Mouse (Mus musculus): ENCODE data around the gene Spg20. TPM values are rescaled to one million over a fixed set of nuclear protein-coding genes. Genes with fewer than 3 reads are reported as not detected.

The Spg20 gene
- polyA plus RNA-seq, 1 experiment from 2014 or later = 27.9 TPM

DNA sequence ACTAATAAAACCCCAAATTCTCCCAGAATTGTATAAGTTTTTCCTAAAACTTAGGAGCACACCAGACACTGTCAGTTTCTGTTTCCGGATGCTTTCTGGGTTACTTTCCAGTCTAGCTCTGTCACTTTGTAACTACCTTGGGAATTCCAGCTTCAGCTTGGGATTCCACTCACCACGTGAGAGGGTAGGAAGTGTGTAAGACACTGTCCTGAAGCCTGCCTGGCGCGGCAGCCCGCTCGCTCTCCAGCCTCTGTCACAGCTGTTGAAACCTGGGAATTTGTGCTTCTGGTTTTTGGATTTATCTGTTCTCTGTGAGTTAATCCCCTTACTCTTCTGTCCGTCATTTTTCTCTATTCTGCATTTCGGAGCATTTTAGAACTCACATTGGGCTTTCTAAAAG lies 4.1 kb downstream of the Spg20 start:
- H3K27me3 ChIP-seq (replicated peaks; ENCODE audit: control insufficient read depth, insufficient read depth, low read length) = no peaks in the 10 kb centered on the region
- H3K4me1 ChIP-seq (replicated peaks; ENCODE audit: control insufficient read depth, insufficient read depth, low read length) = peaks cover 6% of the 10 kb centered on the region
- H3K9me3 ChIP-seq (ENCODE audit: control insufficient read depth) = no peaks in the 10 kb centered on the region
- H3K4me2 ChIP-seq (replicated peaks; ENCODE audit: low read depth) = no peak overlapping the region
- H3K27ac ChIP-seq (ENCODE audit: low read depth, low read length) = no peak overlapping the region
- H3K4me3 ChIP-seq (ENCODE audit: low read depth, low read length) = no peak overlapping the region
- no peak overlapping the region for H3K9ac ChIP-seq (ENCODE audit: low read depth, low read length)
- WGBS = 93% methylated on average over 8 of the region's 8 CpGs
- no peak for TF ChIP-seq CTCF (IDR thresholded peaks at IDR 0.05; ENCODE audit: low read depth)
- no peak for ATAC-seq
- H3K36me3 ChIP-seq (ENCODE audit: control insufficient read depth, insufficient read depth) = peaks cover 22% of the 10 kb centered on the region

- H3K4me3 ChIP-seq (ENCODE audit: low read depth, low read length) = no peak overlapping the region
- H3K27me3 ChIP-seq (replicated peaks; ENCODE audit: control insufficient read depth, insufficient read depth, low read length) = no peaks in the 10 kb centered on the region
- H3K27ac ChIP-seq (ENCODE audit: low read depth, low read length) = peak overlapping the region; percentile 24
- H3K4me1 ChIP-seq (replicated peaks; ENCODE audit: control insufficient read depth, insufficient read depth, low read length) = peaks cover 6% of the 10 kb centered on the region
- no peaks in the 10 kb centered on the region for H3K9me3 ChIP-seq (ENCODE audit: control insufficient read depth)
- no peak overlapping the region for H3K9ac ChIP-seq (ENCODE audit: low read depth, low read length)
- TF ChIP-seq CTCF (IDR thresholded peaks at IDR 0.05; ENCODE audit: low read depth) = no peak
- ATAC-seq = peak; percentile 80
- no peak overlapping the region for H3K4me2 ChIP-seq (replicated peaks; ENCODE audit: low read depth)
- 55% methylated on average over 6 of the region's 6 CpGs for WGBS
- peaks cover 52% of the 10 kb centered on the region for H3K36me3 ChIP-seq (ENCODE audit: control insufficient read depth, insufficient read depth)
Observed at GRCm38 (mm10) chr3:55119275-55119898, 7.5 kb downstream of the Spg20 start.

DNA sequence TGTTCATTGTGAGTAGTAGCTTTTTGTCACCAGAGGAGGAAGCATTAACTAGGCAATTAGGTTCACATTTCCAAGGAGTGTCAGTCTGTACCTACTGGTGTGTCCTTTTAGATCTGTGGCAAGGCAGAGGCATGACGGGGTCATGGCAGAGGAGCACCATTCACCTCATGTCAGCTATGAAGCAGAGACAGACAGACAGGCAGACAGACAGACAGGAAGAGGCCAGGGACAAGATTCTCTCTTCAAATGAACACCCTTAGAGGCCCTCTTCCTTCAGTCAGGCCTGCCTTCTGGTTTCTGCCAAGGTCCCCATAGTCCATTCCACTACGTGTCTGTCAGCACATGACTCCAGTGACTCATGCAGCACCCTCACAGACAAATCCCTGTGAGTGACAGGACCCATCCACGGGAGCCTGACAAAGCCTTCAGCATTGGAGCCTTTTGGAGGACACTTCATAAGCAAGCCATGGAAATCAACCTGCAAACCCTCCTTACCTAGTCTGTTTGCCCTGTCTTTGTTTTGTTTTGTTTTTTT lies 10.5 kb downstream of the Spg20 start:
- no peaks in the 10 kb centered on the region for H3K4me1 ChIP-seq (replicated peaks; ENCODE audit: control insufficient read depth, insufficient read depth, low read length)
- TF ChIP-seq CTCF (IDR thresholded peaks at IDR 0.05; ENCODE audit: low read depth) = no peak
- WGBS = 66% methylated on average over 3 of the region's 3 CpGs
- no peaks in the 10 kb centered on the region for H3K9me3 ChIP-seq (ENCODE audit: control insufficient read depth)
- ATAC-seq = no peak
- no peak overlapping the region for H3K4me3 ChIP-seq (ENCODE audit: low read depth, low read length)
- H3K27ac ChIP-seq (ENCODE audit: low read depth, low read length) = no peak overlapping the region
- H3K36me3 ChIP-seq (ENCODE audit: control insufficient read depth, insufficient read depth) = peaks cover 73% of the 10 kb centered on the region
- no peak overlapping the region for H3K4me2 ChIP-seq (replicated peaks; ENCODE audit: low read depth)
- H3K27me3 ChIP-seq (replicated peaks; ENCODE audit: control insufficient read depth, insufficient read depth, low read length) = no peaks in the 10 kb centered on the region
- H3K9ac ChIP-seq (ENCODE audit: low read depth, low read length) = no peak overlapping the region

DNA sequence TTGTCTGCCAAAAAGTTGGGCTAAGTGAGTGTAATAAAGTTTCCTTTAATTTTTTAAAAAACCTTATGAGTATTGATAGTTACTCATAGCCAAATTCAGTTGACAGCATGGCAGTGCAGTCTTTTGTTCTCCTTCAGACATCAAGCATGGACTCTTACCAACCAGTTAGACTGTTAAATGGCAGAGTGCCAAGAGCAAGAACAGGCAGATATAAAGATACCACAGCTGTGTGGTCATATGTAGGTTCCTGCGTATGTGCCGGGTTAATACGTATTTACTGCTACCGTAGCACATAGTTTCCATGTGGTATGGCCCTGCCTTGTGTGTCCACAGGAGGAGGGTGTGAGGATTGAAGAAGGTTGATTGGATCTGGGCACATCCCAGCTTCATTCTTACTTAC lies 11.2 kb downstream of the Spg20 start:
- 70% methylated on average over 4 of the region's 4 CpGs for WGBS

DNA sequence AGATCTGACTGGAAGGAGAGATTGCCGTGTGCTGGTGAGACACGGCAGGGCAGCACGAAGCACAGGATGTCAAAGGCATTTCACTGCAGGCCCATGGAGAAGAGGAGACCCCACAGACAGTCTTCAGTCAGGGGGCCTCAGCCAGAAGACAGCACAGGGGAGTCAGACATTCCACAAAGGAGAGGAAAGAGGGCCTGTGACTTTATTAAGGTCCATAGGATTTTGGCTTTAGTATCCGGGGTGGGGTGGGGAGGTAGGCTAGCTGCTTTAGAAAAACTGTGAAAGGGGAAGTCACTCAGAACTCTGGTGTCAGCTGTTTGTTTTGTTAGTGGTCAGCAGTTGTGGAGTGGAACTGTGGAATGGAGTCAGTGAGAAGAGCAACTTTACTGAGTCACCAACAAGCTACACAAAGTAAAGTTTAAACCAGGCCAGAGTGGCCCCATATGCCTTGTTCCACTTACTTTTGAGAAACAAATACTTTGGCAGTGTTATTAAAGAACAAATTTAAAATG lies 17.3 kb downstream of the Spg20 start:
- H3K4me3 ChIP-seq (ENCODE audit: low read depth, low read length) = no peak overlapping the region
- no peak for ATAC-seq
- H3K4me1 ChIP-seq (replicated peaks; ENCODE audit: control insufficient read depth, insufficient read depth, low read length) = no peaks in the 10 kb centered on the region
- no peaks in the 10 kb centered on the region for H3K9me3 ChIP-seq (ENCODE audit: control insufficient read depth)
- no peak for TF ChIP-seq CTCF (IDR thresholded peaks at IDR 0.05; ENCODE audit: low read depth)
- 87% methylated on average over 4 of the region's 4 CpGs for WGBS
- no peak overlapping the region for H3K9ac ChIP-seq (ENCODE audit: low read depth, low read length)
- H3K36me3 ChIP-seq (ENCODE audit: control insufficient read depth, insufficient read depth) = peaks cover 76% of the 10 kb centered on the region
- H3K4me2 ChIP-seq (replicated peaks; ENCODE audit: low read depth) = no peak overlapping the region
- no peaks in the 10 kb centered on the region for H3K27me3 ChIP-seq (replicated peaks; ENCODE audit: control insufficient read depth, insufficient read depth, low read length)
- H3K27ac ChIP-seq (ENCODE audit: low read depth, low read length) = no peak overlapping the region

More for the DNA sequence above, 11.2 kb downstream of the Spg20 start:
- Histone ChIP-seq H3K36me3 (ENCODE audit: control insufficient read depth, insufficient read depth) (peaks cover 74% of the 10 kb centered on the region), H3K9ac (ENCODE audit: low read depth, low read length) (no peak overlapping the region), H3K27me3 (replicated peaks; ENCODE audit: control insufficient read depth, insufficient read depth, low read length) (no peaks in the 10 kb centered on the region), H3K4me2 (replicated peaks; ENCODE audit: low read depth) (no peak overlapping the region), H3K4me1 (replicated peaks; ENCODE audit: control insufficient read depth, insufficient read depth, low read length) (no peaks in the 10 kb centered on the region), H3K27ac (ENCODE audit: low read depth, low read length) (no peak overlapping the region), H3K9me3 (ENCODE audit: control insufficient read depth) (no peaks in the 10 kb centered on the region), H3K4me3 (ENCODE audit: low read depth, low read length) (no peak overlapping the region)
- no peak for TF ChIP-seq CTCF (IDR thresholded peaks at IDR 0.05; ENCODE audit: low read depth)
- ATAC-seq = peak; percentile 11; the same call in 1 of the 2 replicates

GRCm38 (mm10) chr3:55131576-55132233 lies 19.8 kb downstream of the Spg20 start:
- Histone ChIP-seq H3K27me3 (replicated peaks; ENCODE audit: control insufficient read depth, insufficient read depth, low read length) (no peaks in the 10 kb centered on the region), H3K36me3 (ENCODE audit: control insufficient read depth, insufficient read depth) (peaks cover 68% of the 10 kb centered on the region), H3K4me1 (replicated peaks; ENCODE audit: control insufficient read depth, insufficient read depth, low read length) (no peaks in the 10 kb centered on the region), H3K4me3 (ENCODE audit: low read depth, low read length) (no peak overlapping the region), H3K9ac (ENCODE audit: low read depth, low read length) (no peak overlapping the region), H3K9me3 (ENCODE audit: control insufficient read depth) (no peaks in the 10 kb centered on the region), H3K27ac (ENCODE audit: low read depth, low read length) (no peak overlapping the region), H3K4me2 (replicated peaks; ENCODE audit: low read depth) (no peak overlapping the region)
- WGBS = 91% methylated on average over 6 of the region's 6 CpGs
- TF ChIP-seq CTCF (IDR thresholded peaks at IDR 0.05; ENCODE audit: low read depth) = no peak
- no peak for ATAC-seq
